Mouse (Mus musculus): Measurements from ENCODE around the gene Trmo.

Trmo gene

DNA sequence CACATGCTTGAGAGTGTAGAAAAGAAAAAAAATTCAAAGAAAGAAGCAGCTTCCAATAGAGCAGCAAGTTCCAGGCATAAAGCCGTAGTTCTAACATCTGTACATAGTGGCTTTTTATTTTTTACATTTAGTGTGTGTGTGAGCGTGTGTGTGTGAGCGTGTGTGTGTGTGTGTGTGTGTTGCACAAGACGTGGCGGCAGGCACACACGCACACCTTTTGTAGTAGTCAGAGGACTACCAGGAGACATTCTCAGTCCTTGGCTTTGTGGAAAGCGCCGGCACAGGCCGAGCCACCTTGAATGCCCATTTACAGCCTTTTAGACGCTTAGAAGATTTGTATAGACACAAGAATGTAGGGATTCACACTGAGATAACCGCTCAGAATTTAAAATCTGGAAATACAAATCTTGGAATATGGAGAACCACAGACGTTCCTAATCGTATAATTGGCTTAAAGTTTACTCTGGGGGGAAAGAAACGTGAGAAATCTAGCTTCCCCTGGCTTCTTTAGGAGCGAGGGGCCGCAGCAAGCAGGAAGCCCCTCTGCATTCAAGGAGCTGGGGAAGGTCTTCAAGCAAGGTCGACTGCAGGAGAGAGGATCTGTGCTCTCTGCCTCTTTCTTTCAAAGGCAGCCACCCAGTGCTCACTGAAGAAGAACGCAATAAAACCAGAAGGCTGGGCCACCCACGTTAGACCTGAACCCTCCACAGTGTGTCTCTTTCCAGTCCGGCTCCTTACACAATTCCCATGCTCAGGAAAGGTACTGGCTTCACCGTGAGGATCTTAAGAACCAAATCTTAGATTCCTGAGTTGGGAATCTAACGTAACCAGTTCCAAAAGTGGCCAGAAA lies 47.2 kb downstream of the Trmo start:
- WGBS: 19% methylated on average over 22 of the region's 22 CpGs

DNA sequence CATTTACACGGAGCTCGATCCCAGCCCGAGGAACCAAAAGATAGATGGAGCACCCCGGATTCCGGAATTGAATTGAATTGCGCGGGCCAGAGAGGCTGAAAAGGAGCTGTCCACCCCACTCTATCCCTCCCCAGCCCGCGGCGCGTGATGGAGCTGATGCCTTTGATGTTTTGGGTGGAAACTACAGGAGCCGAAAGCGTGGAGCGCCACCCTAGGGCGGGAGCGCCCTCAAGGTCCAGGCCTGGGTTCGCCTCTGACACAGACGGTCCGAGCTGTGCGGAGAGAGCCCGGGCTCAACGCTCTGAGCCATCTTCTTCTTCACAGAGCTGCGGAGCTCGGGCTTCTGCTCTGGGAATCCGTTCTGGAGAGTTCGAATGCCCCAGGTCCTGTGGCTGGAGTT lies 49.7 kb downstream of the Trmo start:
- 1% methylated on average over 26 of the region's 26 CpGs for WGBS

DNA sequence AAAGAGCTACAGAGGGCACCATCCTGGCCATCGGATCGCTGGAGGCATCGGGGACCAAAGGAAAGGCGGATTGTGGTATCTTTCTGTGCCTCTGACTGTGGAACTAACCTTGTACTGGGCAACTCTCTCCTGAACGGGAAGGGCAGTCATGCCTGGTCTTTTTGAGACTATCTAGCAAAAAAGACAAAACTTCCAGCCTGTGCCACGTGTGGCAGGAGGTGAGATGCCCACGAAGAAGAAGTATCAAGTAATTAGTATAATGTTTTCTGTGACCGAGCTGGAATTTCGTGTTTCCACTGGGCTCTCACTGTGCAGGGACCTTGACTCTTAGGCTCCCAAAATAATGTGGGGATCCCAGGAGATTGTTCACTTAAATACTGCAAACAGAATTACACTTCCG lies 50.2 kb downstream of the Trmo start:
- 12% methylated on average over 10 of the region's 10 CpGs for WGBS

DNA sequence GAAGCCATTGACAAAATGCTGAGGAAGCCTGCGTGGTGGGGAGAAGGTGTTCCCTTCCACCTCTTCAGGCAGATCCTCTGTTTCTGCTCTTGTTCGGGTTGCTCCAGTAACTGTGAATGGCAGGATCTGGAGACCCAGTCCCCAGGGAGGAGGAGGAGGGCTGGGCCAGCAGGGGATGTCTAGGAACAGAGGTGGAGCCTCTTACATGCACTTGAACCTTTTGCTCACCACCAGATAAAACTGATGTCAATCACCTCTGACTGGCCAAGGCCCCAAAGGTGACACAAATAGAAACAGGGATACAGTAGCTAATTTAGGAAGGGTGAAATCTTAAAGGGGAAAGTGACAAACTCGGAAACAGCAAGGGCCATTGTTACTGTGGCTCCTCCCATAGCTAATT lies 51.2 kb downstream of the Trmo start:
- WGBS: 33% methylated on average over 3 of the region's 3 CpGs

DNA sequence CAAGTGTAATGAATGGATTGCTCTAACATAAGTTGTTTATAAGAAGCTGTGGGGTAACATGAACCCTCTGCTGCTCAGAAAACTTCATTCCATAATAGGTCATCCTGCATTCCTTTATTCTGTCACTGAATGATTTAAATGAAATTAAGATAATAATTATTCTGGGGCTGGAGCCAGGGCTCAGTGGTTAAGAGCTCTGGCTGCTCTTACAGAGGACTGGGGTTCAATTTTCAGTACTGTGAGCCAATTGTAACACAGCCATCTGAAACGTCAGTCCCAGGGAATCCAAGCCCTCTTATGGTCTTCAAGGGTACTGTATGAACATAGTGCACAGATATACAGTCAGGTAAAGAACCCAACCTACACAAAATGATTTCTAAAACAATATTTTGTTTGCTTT lies 53.4 kb downstream of the Trmo start:
- WGBS: 50% methylated on average over 1 of the region's 1 CpGs

DNA sequence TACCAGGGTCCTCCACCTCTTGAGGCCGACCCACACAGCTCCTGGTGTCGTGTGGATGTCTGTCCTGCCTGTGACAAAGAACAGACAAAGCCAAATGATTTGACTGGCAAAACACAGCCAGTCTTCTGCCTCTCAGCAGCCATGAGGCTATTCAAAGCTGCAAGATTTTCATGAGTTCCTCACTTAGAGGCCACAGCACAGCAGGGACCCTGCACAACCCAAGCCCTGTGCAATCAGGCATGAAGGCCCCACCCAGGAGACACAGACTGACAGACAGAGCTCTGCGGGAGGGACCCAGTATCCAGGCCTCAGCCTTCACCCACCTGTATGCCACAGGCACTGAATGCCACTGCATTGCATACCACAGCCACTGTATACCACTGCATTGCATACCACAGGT lies 60.3 kb downstream of the Trmo start:
- WGBS: 54% methylated on average over 3 of the region's 3 CpGs

All from cerebral cortex, adult 2 months (tissue).